Mouse (Mus musculus) midbrain, postnatal 0 days (tissue): ENCODE measurements at regions not wholly inside any gene's neighbourhood (a gene's known extent, or its start where the extent isn't known, plus 50 kb on each side); places are given as distances from the start of the nearest gene placed in this dataset.

Source experiments
- ATAC-seq: fragments of 200-750 bp; cut with Nextera tagmentation; 2 replicates; pipeline ENCODE4 v1.8.0; 2017; ENCODE audit warnings: moderate number of reproducible peaks, mild to moderate bottlenecking, moderate TSS enrichment, moderate library complexity; ENCODE audit not compliant: low FRiP score
- DNase-seq: peaks from one replicate; pipeline ENCODE4 v3.0.0-alpha.2; 2015; ENCODE audit warnings: low spot score
- H3K27ac ChIP-seq: fragments of 300-500 bp; sonication (generic); 2 replicates; pipeline ENCODE4 v1.5.1; 2014; ENCODE audit warnings: low read depth, mild to moderate bottlenecking, low read length, mixed read lengths
- H3K27me3 ChIP-seq: fragments of 300-500 bp; sonication (generic); 2 replicates; pipeline ENCODE4 v1.6.1; 2014; ENCODE audit warnings: low read length, control low read depth, mixed read lengths; ENCODE audit not compliant: insufficient read depth
- H3K36me3 ChIP-seq: fragments of 300-500 bp; sonication (generic); 2 replicates; pipeline ENCODE4 v1.6.1; 2014; ENCODE audit warnings: low read length, control low read depth, mixed read lengths; ENCODE audit not compliant: insufficient read depth
- H3K4me1 ChIP-seq: fragments of 300-500 bp; sonication (generic); 2 replicates; pipeline ENCODE4 v1.6.1; 2014; ENCODE audit warnings: mild to moderate bottlenecking, control low read depth, antibody characterized with exemption, low read length, mixed read lengths; ENCODE audit not compliant: insufficient read depth
- H3K4me2 ChIP-seq: fragments of 300-500 bp; sonication (generic); 2 replicates; pipeline ENCODE4 v1.6.1; 2014; ENCODE audit warnings: low read depth, mild to moderate bottlenecking, low read length, mixed read lengths; ENCODE audit not compliant: poor library complexity, severe bottlenecking
- H3K4me3 ChIP-seq: fragments of 300-500 bp; sonication (generic); 2 replicates; pipeline ENCODE4 v1.5.1; 2014; ENCODE audit warnings: low read depth, mild to moderate bottlenecking, low read length, moderate library complexity
- H3K9ac ChIP-seq: fragments of 300-500 bp; sonication (generic); replicated peaks from 2 replicates; pipeline ENCODE4 v1.6.1; 2014; ENCODE audit warnings: mild to moderate bottlenecking, low read length, moderate library complexity, mixed read lengths; ENCODE audit not compliant: poor library complexity, severe bottlenecking
- H3K9me3 ChIP-seq: fragments of 300-500 bp; sonication (generic); 2 replicates; pipeline ENCODE4 v1.6.1; 2016; ENCODE audit warnings: low read length, control low read depth
- CTCF ChIP-seq: IDR thresholded peaks from 2 replicates; pipeline ENCODE4 v1.5.1; 2016; ENCODE audit warnings: antibody characterized with exemption, mild to moderate bottlenecking
- WGBS: fragments of 180-500 bp; shearing (Covaris S2); extraction: QIAGEN DNeasy Blood & Tissue Kit; methylation state at CpG from one replicate; pipeline ENCODE4 v1.1.7; 2014; 5-methylcytosine and 5-hydroxymethylcytosine counted together

- DNase-seq (no peak), ATAC-seq (no peak)
- Histone ChIP-seq H3K4me3 (no peak overlapping the region), H3K4me1 (no peaks in the 10 kb centered on the region), H3K9me3 (no peaks in the 10 kb centered on the region), H3K27ac (no peak overlapping the region), H3K27me3 (no peaks in the 10 kb centered on the region), H3K9ac (no peak overlapping the region), H3K4me2 (no peak overlapping the region), H3K36me3 (no peaks in the 10 kb centered on the region)
- no peak for TF ChIP-seq CTCF
- 97% methylated on average over 1 of the region's 1 CpGs for WGBS
Measured at GRCm38 (mm10) chr16:65250426-65250825, 144.8 kb upstream of the Htr1f start.

GRCm38 (mm10) chr16:65247475-65247874, 141.8 kb upstream of the Htr1f start:
- H3K4me1 ChIP-seq, result no peaks in the 10 kb centered on the region
- H3K36me3 ChIP-seq, result no peaks in the 10 kb centered on the region
- H3K9ac ChIP-seq, result no peak overlapping the region
- H3K4me3 ChIP-seq, result no peak overlapping the region
- ATAC-seq (no peak), DNase-seq (no peak)
- WGBS, result 77% methylated on average over 3 of the region's 3 CpGs
- no peak overlapping the region for H3K27ac ChIP-seq
- no peaks in the 10 kb centered on the region for H3K9me3 ChIP-seq
- no peaks in the 10 kb centered on the region for H3K27me3 ChIP-seq
- no peak overlapping the region for H3K4me2 ChIP-seq
- TF ChIP-seq CTCF, result no peak

- H3K27me3 ChIP-seq, result no peaks in the 10 kb centered on the region
- no peak overlapping the region for H3K4me2 ChIP-seq
- H3K9me3 ChIP-seq, result 0 out of 2 replicates have a peak, but pooled peaks cover 3% of the 10 kb centered on the region
- no peaks in the 10 kb centered on the region for H3K36me3 ChIP-seq
- 94% methylated on average over 2 of the region's 2 CpGs for WGBS
- no peak for TF ChIP-seq CTCF
- no peaks in the 10 kb centered on the region for H3K4me1 ChIP-seq
- H3K9ac ChIP-seq, result no peak overlapping the region
- DNase-seq, result no peak
- H3K4me3 ChIP-seq, result no peak overlapping the region
- no peak for ATAC-seq
- H3K27ac ChIP-seq, result no peak overlapping the region
Measured at GRCm38 (mm10) chr16:65234404-65234803, 128.8 kb upstream of the Htr1f start.

- no peak overlapping the region for H3K4me3 ChIP-seq
- H3K27ac ChIP-seq, result no peak overlapping the region
- no peak for ATAC-seq
- no peak for DNase-seq
- H3K4me1 ChIP-seq, result no peaks in the 10 kb centered on the region
- H3K9me3 ChIP-seq, result 0 out of 2 replicates have a peak, but pooled peaks cover 3% of the 10 kb centered on the region
- 67% methylated on average over 3 of the region's 3 CpGs for WGBS
- H3K36me3 ChIP-seq, result no peaks in the 10 kb centered on the region
- no peaks in the 10 kb centered on the region for H3K27me3 ChIP-seq
- no peak overlapping the region for H3K4me2 ChIP-seq
- no peak overlapping the region for H3K9ac ChIP-seq
- no peak for TF ChIP-seq CTCF
Measured at GRCm38 (mm10) chr16:65233964-65234363, 128.3 kb upstream of the Htr1f start.

- Histone ChIP-seq H3K36me3 (no peaks in the 10 kb centered on the region), H3K4me2 (no peak overlapping the region), H3K4me1 (no peaks in the 10 kb centered on the region), H3K9me3 (no peaks in the 10 kb centered on the region), H3K9ac (no peak overlapping the region), H3K27me3 (no peaks in the 10 kb centered on the region), H3K27ac (no peak overlapping the region), H3K4me3 (no peak overlapping the region)
- TF ChIP-seq CTCF, result no peak
- ATAC-seq (no peak), DNase-seq (no peak)
- WGBS, result 89% methylated on average over 3 of the region's 3 CpGs
Measured at GRCm38 (mm10) chr16:65219434-65219833, 113.8 kb upstream of the Htr1f start.

- Histone ChIP-seq H3K4me2 (no peak overlapping the region), H3K9me3 (no peaks in the 10 kb centered on the region)
- no peak for ATAC-seq
Measured at GRCm38 (mm10) chr16:65212367-65212766, 106.7 kb upstream of the Htr1f start.

More at GRCm38 (mm10) chr16:65212367-65212766, 106.7 kb upstream of the Htr1f start:
- DNase-seq, result no peak
- WGBS, result 92% methylated on average over 1 of the region's 1 CpGs
- Histone ChIP-seq H3K36me3 (no peaks in the 10 kb centered on the region), H3K4me1 (no peaks in the 10 kb centered on the region), H3K27ac (no peak overlapping the region), H3K9ac (no peak overlapping the region), H3K27me3 (no peaks in the 10 kb centered on the region), H3K4me3 (no peak overlapping the region)
- TF ChIP-seq CTCF, result no peak
